Mouse (Mus musculus) stomach, postnatal 0 days (tissue): ENCODE results near the gene Btbd9. TPM values are rescaled to one million over a fixed set of nuclear protein-coding genes. Genes with fewer than 3 reads are reported as not detected.

Experiments
- ATAC-seq: fragments of 200-750 bp; cut with Nextera tagmentation; 2 replicates; pipeline ENCODE4 v1.8.0; 2017; ENCODE audit not compliant: low FRiP score, low TSS enrichment
- DNase-seq: peaks from one replicate; pipeline ENCODE4 v3.0.0-alpha.2; 2016; ENCODE audit warnings: low spot score
- H3K27ac ChIP-seq: fragments of 300-500 bp; sonication (generic); replicated peaks from 2 replicates; pipeline ENCODE4 v1.5.1; 2014; ENCODE audit warnings: mild to moderate bottlenecking, control low read depth
- H3K27me3 ChIP-seq: fragments of 300-500 bp; sonication (generic); 2 replicates; pipeline ENCODE4 v1.6.1; 2014; ENCODE audit warnings: low read length; ENCODE audit not compliant: control insufficient read depth, insufficient read depth
- H3K36me3 ChIP-seq: fragments of 300-500 bp; sonication (generic); 2 replicates; pipeline ENCODE4 v1.6.1; 2014; ENCODE audit warnings: low read length, mixed read lengths; ENCODE audit not compliant: control insufficient read depth, insufficient read depth
- H3K4me1 ChIP-seq: fragments of 300-500 bp; sonication (generic); replicated peaks from 2 replicates; pipeline ENCODE4 v1.6.1; 2014; ENCODE audit warnings: antibody characterized with exemption; ENCODE audit not compliant: control insufficient read depth, insufficient read depth
- H3K4me2 ChIP-seq: fragments of 300-500 bp; sonication (generic); replicated peaks from 2 replicates; pipeline ENCODE4 v1.6.1; 2014; ENCODE audit warnings: low read depth, mild to moderate bottlenecking, control low read depth, moderate library complexity
- H3K4me3 ChIP-seq: fragments of 300-500 bp; sonication (generic); 2 replicates; pipeline ENCODE4 v1.5.1; 2014; ENCODE audit warnings: low read depth, low read length, control low read depth
- H3K9ac ChIP-seq: fragments of 300-500 bp; sonication (generic); 2 replicates; pipeline ENCODE4 v1.6.1; 2014; ENCODE audit warnings: mild to moderate bottlenecking, low read length, control low read depth, mixed read lengths
- H3K9me3 ChIP-seq: fragments of 300-500 bp; sonication (generic); 2 replicates; pipeline ENCODE4 v1.6.1; 2016; ENCODE audit warnings: low read length; ENCODE audit not compliant: control insufficient read depth
- CTCF ChIP-seq: IDR thresholded peaks from 2 replicates; pipeline ENCODE4 v1.5.1; 2016; ENCODE audit warnings: antibody characterized with exemption, low read depth, mild to moderate bottlenecking, moderate library complexity
- EP300 ChIP-seq: optimal IDR thresholded peaks from 2 replicates; pipeline ENCODE3; 2016; ENCODE audit warnings: antibody characterized with exemption
- WGBS: fragments of 180-500 bp; shearing (Covaris S2); extraction: QIAGEN DNeasy Blood & Tissue Kit; methylation state at CpG from one replicate; pipeline ENCODE4 v1.1.7; 2014; 5-methylcytosine and 5-hydroxymethylcytosine counted together
- polyA plus RNA-seq: library from polyadenylated mRNA; unstranded; fragments of >200 nt; fragmentation: Nextera tagmentation; extraction: Ambion mirVana; gene quantifications from 2 replicates; pipeline ENCODE4 v1.2.1, GENCODE M21; 2015

Btbd9 gene
- polyA plus RNA-seq, 1 experiment from 2014 or later, result 34.6 TPM

DNA sequence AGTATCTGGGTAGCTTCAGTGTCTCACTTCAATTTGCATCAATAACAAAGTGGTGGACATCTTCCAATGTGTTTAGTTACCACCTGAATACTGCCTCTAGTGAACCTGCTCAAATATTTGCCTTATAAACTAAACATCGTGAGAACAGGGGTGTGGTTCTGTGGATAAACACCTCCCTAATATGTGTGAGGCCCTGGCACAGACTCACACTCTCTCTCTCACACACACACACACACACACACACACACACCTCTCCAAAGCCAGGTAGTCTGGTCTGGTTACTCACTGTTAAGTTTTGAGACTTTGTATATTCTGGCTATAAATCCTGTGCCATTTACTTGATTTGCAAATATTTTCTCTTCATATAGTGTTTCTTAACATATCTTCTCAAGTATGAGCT, 154.0 kb downstream of the Btbd9 start:
- DNase-seq (peak; percentile 55), ATAC-seq (peak; percentile 65; the same call in 1 of the 2 replicates)
- WGBS, result 14% methylated on average over 1 of the region's 1 CpGs
- H3K4me3 ChIP-seq, result no peak overlapping the region
- no peak overlapping the region for H3K4me2 ChIP-seq
- no peak overlapping the region for H3K9ac ChIP-seq
- no peaks in the 10 kb centered on the region for H3K9me3 ChIP-seq
- no peaks in the 10 kb centered on the region for H3K36me3 ChIP-seq
- H3K27me3 ChIP-seq, result no peaks in the 10 kb centered on the region
- no peak overlapping the region for H3K27ac ChIP-seq
- TF ChIP-seq CTCF, result no peak
- no peak for TF ChIP-seq EP300
- no peaks in the 10 kb centered on the region; the same call in 1 of the 2 replicates for H3K4me1 ChIP-seq

DNA sequence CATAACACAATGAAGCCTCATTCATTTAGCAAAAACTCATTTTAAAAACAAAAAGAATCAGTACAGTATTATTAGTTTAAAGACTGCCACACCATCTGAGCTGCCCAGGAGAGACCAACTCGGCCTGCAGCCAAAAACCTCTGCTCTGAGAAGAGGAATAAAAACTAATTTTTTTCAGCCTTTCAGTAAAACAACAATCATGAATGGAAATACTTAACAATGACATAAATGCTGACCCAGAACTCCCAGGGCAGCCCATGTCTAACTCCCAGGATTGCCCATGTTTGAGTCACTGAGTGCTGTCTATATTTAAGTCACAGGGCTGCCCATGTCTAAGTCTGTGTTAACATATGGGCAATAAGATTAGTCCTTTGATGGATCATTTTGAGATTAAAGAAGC, 155.0 kb downstream of the Btbd9 start:
- DNase-seq (no peak), ATAC-seq (no peak)
- Histone ChIP-seq H3K4me3 (no peak overlapping the region), H3K36me3 (no peaks in the 10 kb centered on the region), H3K9ac (no peak overlapping the region), H3K9me3 (no peaks in the 10 kb centered on the region), H3K4me2 (no peak overlapping the region), H3K4me1 (no peaks in the 10 kb centered on the region; the same call in 1 of the 2 replicates), H3K27ac (no peak overlapping the region), H3K27me3 (no peaks in the 10 kb centered on the region)
- 63% methylated on average over 1 of the region's 1 CpGs for WGBS
- TF ChIP-seq EP300 (no peak), CTCF (no peak)

- WGBS, result 80% methylated on average over 7 of the region's 7 CpGs
- no peak for TF ChIP-seq CTCF
- no peak for TF ChIP-seq EP300
- H3K4me2 ChIP-seq, result no peak overlapping the region
Measured at GRCm38 (mm10) chr17:30419494-30419893, 156.8 kb downstream of the Btbd9 start.

GRCm38 (mm10) chr17:30418510-30418909, 157.8 kb downstream of the Btbd9 start:
- DNase-seq (no peak), ATAC-seq (no peak)
- no peak for TF ChIP-seq CTCF
- TF ChIP-seq EP300, result no peak
- no peaks in the 10 kb centered on the region; the same call in 1 of the 2 replicates for H3K4me1 ChIP-seq
- WGBS, result 70% methylated on average over 4 of the region's 4 CpGs
- no peaks in the 10 kb centered on the region for H3K9me3 ChIP-seq
- no peak overlapping the region for H3K9ac ChIP-seq
- no peak overlapping the region for H3K4me3 ChIP-seq
- no peaks in the 10 kb centered on the region for H3K27me3 ChIP-seq
- H3K27ac ChIP-seq, result no peak overlapping the region
- no peak overlapping the region for H3K4me2 ChIP-seq
- H3K36me3 ChIP-seq, result no peaks in the 10 kb centered on the region

More at GRCm38 (mm10) chr17:30419494-30419893, 156.8 kb downstream of the Btbd9 start:
- no peak overlapping the region for H3K9ac ChIP-seq
- no peak overlapping the region for H3K27ac ChIP-seq
- no peak for ATAC-seq
- H3K4me3 ChIP-seq, result no peak overlapping the region
- no peak for DNase-seq
- no peaks in the 10 kb centered on the region for H3K9me3 ChIP-seq
- H3K36me3 ChIP-seq, result no peaks in the 10 kb centered on the region
- no peaks in the 10 kb centered on the region; the same call in 1 of the 2 replicates for H3K4me1 ChIP-seq
- no peaks in the 10 kb centered on the region for H3K27me3 ChIP-seq

DNA sequence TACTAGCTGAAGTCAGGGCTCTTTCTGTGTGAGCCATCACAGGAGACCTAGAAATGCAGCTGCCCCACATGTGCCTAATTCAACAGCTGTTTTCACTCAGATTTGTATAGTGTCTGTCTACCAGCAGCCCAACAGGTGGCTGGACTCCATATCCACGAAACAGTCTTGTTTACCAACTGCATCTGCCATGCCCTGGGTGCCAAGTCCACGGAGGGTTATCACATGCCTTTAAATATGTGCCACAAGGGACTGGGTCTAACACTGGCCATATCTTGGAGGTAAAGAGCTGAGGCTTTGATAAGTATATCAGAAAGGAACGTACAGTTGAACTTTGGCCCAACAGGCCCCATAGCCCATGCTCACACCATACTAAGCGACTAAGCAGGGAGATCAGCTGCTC, 159.2 kb downstream of the Btbd9 start:
- WGBS, result 45% methylated on average over 4 of the region's 4 CpGs
- peak; percentile 69 for DNase-seq
- no peaks in the 10 kb centered on the region for H3K36me3 ChIP-seq
- no peak for TF ChIP-seq CTCF
- no peak for TF ChIP-seq EP300
- no peaks in the 10 kb centered on the region for H3K4me1 ChIP-seq
- no peaks in the 10 kb centered on the region for H3K27me3 ChIP-seq
- no peak overlapping the region for H3K4me2 ChIP-seq
- no peaks in the 10 kb centered on the region for H3K9me3 ChIP-seq
- ATAC-seq, result peak; percentile 90
- H3K9ac ChIP-seq, result no peak overlapping the region
- H3K27ac ChIP-seq, result no peak overlapping the region
- no peak overlapping the region for H3K4me3 ChIP-seq

GRCm38 (mm10) chr17:30415693-30416092, 160.6 kb downstream of the Btbd9 start:
- TF ChIP-seq CTCF (no peak), EP300 (no peak)
- WGBS, result 72% methylated on average over 3 of the region's 3 CpGs
- H3K27ac ChIP-seq, result no peak overlapping the region

More at GRCm38 (mm10) chr17:30415693-30416092, 160.6 kb downstream of the Btbd9 start:
- Histone ChIP-seq H3K9ac (no peak overlapping the region), H3K9me3 (no peaks in the 10 kb centered on the region), H3K4me1 (no peaks in the 10 kb centered on the region), H3K4me3 (no peak overlapping the region), H3K4me2 (no peak overlapping the region), H3K27me3 (no peaks in the 10 kb centered on the region), H3K36me3 (no peaks in the 10 kb centered on the region)
- ATAC-seq (no peak), DNase-seq (no peak)
